Mouse (Mus musculus) thymus, adult 18-20 months (tissue): ENCODE measurements around the gene Dgkg.
A peak's percentile ranks its signal among the peaks of the same experiment; 100 is the strongest.

Source experiments
- DNase-seq, 2 experiments: peaks; one replicate each; pipeline ENCODE4 v3.0.0; 2022; ENCODE audit warnings: mixed read lengths in 2 of 2

Dgkg gene

DNA sequence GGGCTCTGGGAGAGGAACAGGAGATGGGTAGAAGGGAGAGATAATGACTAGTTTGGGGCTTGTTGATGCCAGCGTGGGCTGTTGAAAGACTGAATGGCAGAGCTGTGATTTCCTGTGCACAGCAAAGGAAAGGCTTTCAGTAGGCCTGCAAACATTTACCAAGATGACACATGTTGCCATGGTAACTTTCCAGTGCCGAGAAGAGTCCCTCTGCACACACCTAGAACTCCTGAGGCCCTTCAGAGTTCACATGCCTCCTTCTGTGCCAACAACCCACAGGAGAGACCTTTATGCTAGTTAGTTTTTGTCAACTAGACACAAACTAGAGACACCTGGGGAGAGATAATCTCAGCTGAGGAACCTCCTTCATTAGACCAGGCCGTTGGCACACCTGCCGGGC is 163.6 kb downstream of the Dgkg start:
- DNase-seq: no peak

DNA sequence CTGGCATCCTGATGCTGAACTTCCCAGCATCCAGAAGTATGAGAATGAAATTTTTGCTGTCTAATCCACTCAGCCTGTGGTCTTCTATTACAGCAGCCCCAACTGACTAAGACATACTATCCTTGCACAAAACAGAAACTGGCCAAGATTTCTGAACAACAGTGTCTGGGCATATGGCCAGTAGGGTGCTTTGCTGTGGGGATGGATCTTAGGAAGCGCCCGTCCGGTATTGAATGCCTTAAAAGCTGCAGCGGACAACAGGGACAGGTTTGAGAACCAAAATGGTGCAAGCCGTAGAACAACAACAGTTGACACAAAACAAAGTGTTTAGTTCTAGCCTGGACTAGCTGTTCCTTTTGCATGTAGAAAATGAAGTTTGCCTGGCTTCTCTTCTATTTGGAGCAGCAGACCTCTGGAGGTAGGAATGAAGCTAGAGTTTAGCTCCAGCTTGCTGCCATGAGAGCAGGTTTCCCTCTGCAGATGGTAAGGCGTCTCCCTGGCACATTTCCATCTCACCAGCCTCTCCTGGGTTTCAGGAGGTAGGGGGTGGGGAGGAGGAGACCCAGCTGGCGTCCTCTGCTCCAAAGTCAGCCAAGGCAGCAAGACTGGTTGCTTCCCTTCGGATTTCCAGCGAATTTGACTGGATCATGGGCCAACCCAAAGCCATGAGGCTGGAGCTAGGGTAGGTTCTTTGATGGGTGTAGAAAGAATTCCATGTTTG is 165.4 kb downstream of the Dgkg start:
- DNase-seq: no peak

DNA sequence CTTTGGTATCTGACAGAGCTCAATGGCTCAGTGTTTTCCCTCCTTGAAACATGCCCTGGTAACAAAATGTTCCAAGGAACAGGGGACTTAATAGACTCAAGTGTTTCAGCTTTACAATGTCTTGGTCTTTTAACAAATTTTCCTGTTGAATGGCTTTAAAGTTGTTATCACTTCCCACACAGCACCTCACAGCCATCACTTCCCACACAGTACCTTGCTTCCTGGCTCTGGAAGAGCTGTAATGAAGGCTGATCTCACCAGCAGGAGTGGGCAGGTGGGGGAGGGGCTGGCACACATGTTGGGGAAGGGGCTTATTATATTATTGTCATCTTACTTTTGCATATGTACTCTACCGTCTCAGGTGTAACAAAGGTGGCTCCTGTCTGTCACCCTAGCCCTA is 173.1 kb downstream of the Dgkg start:
- DNase-seq: no peak

DNA sequence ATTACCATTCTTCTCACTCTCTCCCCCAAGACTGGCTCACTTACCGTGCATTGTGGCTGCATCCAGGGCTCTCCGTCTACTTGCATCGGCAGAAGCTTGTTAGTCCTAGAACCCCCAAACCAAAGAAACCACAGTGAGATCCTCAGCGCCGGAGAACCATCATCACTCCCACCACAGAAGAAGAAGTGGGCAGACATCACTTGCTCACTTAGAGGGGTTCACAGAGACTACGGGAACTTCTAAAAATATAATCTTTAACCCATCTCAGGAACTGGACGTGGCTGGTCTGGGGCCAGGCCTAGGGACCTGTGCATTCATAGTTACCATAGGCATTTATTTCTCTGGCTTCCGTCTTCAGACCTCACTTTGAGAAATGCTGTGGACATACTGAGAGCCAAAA is 177.7 kb downstream of the Dgkg start:
- DNase-seq: no peak

DNA sequence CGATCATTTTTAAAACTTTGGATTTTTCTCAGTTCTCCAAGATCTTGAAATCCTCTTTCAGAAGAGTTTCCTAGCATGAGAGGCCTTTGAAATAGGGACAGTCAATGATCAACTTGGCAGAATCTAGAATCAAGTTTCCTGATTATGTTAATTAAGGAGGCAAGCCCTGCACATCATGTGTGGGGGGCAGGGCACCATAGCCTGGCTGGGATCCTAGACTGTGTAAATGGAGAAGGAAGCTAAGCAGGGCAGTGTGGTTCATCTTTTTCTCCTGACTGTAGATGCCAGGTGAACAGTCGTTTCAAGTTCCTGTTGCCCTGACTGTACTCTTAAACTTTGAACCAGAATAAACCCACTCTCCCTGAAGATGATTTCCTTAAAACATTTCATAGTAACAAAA is 185.3 kb downstream of the Dgkg start:
- no peak for DNase-seq

DNA sequence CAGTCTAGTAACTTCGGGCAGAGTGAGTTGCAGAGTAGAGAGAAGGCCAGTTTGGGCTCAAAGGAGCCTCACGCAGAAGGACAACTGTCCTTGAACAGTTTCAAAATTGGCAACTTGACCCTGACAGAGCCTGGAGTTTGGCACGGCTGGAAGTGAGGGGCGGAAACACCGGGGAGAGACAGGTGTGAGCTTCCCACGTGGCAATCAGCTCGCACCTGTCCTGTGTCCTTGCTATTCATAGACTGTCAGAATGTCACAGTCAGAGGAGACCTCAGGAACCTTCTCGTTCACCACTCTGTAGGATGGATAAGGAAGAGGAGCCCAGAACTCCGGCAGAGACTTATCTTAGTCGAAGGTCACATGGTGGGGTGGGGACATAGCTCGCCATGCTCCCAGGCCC is 187.6 kb downstream of the Dgkg start:
- DNase-seq: no peak

DNA sequence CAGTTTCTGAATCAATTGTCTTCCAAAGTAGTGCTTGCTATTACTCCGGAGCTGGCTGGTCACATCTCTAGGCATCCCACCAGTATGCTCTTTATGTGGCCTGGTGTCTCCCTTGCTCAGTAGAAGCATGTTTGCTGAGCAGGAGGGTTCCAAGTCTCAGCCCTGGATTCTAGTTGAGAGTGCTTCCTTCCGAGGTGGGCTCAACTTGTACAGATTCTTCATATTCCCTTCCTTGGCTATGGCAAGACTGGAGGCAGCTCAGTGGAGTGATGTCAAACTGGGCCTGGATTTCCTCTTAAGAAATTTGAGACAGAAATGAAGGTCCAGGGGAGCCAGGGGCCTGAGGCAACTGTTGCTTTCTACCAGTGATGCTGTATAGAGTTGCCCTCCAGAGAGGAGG is 189.9 kb downstream of the Dgkg start:
- no peak for DNase-seq

DNA sequence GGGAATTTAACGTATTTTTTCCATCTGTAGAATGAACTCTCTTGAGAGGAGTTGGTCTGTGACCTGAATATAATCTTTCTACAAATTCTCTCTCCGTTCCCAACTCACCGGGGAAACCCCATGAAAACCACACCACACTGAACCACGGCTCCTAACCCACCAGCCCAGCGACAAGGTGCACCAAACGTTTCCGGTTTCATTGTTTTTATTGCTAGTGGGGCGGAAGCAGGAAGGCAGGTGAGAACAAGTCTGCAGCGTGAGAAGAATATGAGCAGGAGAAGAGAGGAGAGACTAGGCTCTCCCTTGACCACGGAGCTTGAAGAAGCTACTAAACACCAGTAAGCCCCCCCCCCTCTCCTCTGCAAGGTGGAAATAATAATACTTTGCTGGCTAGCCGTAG is 190.6 kb downstream of the Dgkg start:
- peak; percentile 42 to 70 for DNase-seq

DNA sequence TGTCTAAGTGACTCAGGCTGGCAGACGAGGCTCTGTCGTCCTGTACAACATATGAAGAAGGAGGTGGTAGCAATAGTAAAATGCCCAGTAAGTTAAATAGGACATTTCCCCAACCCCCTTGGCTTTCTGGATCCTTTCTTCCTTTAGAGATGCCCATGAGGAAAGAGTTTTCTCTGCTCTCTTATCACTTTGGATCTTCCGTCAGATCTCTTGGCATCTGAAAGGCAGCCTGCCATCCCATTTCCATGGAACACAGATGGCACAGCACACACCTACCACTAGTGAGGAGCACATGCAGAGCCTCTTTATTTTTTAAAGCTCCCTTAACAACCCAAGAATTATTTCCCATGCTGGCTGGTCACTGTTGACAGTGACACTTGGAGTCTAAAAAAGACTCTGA is 194.8 kb downstream of the Dgkg start:
- DNase-seq: no peak

DNA sequence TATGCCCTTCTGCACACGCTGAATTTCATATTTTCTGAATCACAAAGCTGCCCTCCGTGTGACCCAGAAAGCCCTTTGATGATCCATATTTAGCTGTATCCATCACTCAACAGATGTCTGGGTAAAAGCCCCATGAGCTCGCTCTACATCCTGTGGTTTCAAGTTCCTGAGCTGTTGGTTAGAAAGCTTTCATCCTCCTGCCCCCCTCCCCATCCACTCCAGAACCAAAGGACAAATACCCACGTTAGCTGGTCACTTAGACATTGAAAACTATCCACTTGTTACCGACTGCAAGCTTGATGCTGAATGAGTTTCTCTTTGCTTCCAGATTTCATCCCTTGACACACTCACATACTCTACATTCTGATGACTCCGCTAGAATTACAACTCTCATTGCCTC is 195.3 kb downstream of the Dgkg start:
- no peak for DNase-seq

DNA sequence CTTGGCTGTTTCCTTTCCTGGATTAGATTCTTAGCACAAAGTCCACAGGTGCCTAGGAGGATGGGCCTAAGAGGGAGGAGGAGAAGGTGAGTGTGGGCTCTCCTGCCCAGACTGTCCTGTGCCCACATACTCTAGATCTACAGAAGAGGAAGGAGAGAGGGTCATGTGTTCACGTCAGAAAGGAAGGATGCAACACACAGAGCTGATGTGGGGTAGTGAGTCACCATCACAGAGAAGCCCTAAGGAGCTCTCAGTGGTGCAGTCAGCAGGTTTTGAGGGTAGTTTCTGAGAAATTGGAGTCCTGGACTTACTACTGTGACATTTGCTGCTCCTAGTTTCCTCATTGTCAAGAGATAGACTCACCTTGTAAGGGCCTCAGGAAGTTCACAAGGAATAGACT is 196.1 kb downstream of the Dgkg start:
- DNase-seq: no peak

DNA sequence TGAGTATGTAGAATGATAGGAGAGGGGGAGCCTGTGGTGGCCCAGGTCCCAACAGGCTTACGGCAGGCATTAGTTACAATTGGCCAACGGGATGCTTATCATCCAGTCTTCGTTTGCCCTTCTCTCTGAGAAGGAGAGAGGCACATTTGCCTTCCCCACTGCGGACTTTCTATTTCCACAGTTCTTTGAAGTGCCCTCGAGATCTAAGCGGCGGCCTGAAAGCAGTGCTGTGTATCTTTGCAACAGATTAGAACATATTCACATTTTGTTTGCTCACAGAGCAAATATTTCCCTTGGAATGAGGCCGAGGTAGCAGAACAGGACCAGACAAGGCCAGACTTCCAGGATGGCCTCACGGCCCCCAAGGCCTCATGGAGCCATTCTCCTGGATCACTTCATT is 204.9 kb downstream of the Dgkg start:
- DNase-seq: no peak

DNA sequence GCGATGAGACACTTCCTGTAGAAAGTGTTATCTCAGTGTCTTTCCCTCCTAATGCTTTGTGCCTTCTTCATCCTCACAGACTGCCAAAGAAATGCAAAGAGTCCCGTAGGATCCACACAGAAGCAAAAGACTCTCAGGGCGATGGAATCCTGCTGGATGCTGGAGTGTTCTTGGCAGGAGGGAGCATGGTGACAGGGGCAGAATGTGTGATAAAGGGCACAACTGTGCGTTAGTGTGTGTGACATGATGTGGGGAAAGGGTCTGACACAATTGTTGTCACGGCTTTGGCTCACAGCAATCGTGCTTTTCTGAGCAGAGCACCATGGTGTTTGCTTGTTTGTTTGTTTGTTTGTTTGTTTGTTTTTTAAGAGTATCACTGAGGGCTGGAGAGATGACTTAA is 208.9 kb downstream of the Dgkg start:
- DNase-seq: no peak

DNA sequence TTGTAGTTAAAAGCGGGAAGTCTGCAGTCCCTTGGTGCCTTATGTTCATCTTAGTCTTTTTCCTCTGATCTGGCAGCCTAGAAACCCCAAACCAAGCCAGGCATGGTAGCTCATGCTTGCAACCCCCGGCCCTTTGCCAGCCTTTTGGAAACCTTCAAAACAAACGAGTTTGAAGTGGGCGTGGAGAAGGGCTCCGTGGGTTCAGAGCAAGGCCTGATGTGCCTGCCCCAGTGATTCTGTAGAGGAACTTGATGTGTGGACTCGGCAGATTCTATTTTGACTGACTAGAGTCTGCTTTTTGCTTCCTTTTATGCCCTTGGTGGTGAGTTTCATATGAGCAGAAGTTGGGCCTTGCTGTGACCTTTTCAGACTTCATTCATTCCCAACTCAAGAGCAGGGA is 212.2 kb downstream of the Dgkg start:
- DNase-seq: no peak

DNA sequence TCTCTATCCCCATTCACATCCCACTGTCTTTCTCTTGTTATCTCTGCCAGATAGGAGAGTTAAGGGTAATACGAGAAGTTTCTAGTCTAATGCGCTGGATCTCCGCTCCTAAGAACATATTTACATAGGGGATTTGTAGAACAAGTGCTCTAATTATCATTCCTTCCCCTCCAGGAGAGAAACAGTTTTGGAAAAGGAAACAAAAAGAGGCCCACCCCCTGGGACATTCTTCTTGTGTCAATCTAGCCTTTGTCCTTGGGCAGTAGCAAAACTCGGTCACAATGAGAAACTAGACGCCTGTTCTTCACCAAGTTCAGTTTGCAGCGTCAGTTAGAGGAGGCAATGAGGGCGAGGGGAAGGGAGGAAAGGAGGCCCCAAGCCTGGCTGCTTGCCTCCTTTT is 214.8 kb downstream of the Dgkg start:
- DNase-seq: no peak

DNA sequence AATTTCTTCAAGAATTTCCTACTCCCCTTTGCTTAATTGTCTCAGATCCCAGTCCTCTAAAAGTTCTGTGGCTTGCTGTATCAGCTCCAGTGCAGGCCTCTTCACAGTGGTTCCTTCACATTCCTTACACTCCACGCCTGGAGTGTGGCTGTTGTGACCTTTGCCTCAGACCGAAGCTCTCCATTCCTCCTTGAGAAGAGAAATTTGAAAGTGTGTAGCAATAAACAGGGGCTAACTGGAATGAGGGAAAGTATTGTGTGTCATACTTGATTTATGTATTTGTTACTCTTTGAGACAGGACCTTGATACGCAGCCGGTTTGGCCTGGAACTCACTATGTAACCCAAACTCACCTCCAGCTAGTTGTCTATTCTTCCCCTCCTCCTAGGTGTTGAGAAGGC is 215.7 kb downstream of the Dgkg start:
- DNase-seq: no peak

DNA sequence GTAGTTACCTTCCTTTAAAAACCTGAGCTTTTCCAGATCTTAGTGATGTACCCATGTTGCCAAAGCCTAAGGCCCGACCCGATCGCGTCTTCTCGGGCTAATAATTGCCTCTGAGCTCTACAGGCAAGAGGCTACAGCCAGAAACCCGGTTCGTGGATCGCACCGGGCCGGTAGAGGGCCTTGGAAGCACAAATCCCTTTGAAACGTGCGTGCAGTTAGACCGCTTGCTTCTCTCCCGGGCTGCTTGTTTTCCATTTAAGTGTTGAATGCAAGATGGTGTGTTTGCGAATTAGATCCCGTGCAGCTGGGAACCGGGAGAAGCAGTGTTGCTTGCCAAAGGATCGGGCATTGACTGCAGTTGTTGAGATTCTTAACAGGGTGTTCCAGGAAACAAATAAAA is 216.8 kb downstream of the Dgkg start:
- DNase-seq: peak in 1 of 2 experiments; percentile 22

DNA sequence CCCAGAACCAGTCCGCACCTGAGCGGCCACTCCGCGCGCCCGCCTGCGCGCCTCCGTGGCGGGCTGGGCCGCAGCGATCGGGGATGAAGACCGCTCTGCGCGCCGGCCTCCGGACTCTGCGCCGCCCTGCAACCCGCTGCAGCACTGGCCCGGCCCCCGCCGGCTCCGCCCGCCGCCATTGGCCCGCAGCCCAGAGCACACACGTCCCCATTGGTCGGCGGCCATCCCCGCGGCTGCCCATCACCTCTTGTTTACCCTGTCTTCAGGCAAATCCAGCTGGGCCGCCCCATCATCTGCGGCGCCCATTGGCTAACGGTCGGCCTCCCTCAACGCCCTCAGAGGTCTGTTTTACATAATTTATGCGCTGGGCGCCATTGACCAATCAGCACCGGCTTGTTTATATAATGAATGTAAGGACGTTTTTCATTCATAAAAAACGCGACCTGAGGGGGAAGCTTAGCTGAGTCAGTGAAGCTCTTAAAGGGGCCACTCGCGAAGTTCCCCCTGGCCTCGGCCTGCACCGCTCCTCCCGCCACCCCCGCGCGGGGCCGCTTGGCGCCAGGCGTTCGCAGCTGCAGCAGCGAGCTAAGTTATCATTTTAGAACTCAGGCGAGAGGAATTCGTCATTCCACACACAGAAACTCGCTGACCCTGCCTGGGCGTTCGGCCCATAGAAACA is 217.4 kb downstream of the Dgkg start, which contains the start of gene Etv5:
Etv5 (minus strand) TSS at position 221 of the 679 bp plus-strand sequence.
- peak; percentile 99 for DNase-seq

DNA sequence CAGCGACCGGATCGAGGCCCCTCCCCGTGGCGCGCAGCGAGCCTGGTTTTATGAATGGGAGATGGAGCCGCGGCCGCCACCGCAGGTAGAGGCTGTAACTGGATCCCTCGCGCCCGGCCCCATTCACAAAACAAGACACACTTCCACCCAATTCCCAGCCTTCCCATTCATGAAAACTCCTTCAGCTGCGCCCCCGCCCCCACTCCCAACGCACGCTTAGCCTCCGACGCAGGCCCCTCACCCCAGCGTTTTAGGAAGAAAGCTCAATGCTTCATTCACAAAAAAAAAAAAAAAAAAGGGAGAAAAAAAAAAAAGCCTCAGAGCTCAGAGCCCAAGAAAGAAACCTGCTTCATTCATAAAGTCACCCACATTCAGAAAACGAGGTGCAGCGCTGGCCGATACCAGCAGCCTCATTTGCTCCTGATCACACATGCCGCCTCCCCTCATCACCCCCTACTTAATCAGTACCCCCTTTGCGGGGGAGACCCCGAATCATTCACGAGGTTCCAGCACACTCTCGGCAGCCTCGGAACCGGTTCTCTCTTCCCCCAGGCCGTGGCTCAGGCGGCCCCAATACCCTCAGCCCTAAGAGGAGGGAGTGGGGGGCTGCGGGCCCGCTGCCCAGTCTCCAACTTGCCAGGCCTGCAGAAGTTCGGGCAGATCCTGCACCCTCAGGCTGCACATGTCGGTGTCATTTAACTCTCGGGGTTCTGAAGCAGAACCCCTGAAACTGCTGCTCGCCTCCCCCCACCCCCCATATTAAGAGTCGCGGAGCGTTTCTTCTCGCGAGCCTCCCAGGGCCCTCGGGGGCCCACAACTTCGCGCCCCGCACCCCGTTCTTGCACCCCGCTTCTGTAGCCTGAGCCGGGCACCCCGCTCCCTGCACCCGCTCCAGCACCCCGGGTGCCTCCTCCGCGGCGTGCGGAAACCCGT is 218.3 kb downstream of the Dgkg start:
- DNase-seq: peak; percentile 40 to 68

DNA sequence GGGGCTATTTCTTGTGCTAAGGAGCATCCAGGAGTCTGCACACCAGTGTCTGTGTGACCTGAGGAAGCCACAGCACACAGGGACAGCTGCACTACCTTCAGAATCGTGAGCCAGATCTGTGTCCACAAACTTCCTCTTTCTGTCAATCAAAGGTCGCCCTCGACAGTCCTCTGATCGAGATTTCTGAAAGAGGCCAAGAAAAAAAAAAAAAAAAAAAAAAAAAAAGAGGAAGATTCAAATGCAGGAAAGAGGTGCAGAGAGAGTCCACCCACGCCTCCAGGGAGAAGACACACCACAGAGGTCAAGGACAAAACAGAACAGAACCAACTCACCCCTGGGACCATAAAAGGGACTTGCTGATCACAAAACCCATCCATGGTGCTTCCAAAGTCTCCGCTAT is 220.9 kb downstream of the Dgkg start:
- no peak for DNase-seq

DNA sequence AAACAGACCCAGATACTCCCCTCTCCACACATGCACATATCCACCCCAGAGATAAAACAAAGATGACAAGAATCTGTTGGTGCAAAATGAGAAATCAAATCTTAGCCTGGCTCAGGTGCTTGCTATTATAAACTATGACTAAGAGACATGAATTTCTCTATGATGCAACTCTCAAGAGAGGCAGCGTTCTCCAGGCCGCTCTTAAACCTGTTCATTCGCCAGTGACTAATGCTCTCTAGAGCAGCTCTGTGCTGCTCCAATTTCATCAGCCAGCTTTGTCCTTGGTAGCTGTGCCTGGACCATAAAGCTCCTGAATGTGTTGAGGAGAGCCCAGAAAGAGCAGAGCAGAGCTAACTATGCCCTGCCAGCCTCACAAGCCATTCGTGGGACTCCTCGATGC is 222.5 kb downstream of the Dgkg start:
- no peak for DNase-seq

DNA sequence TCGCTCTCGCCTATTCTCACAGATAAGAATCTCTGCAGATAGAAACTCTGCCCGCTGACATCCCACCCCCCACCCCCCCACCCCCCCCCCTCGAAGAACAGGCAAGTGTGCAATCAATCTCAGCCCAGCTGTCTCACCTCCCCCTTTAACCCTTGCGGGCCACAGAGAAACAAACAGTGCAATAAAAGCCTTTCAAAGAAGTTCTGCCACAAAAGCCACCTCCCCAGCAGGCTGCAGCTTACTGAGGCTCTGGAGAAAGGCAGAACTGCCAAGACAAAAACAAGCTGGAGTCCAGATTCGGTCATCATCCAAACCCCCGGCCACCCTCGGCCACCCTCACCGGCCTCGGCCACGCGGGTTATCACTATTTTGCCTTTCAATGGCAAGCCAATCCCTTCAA is 223.1 kb downstream of the Dgkg start:
- DNase-seq: no peak

DNA sequence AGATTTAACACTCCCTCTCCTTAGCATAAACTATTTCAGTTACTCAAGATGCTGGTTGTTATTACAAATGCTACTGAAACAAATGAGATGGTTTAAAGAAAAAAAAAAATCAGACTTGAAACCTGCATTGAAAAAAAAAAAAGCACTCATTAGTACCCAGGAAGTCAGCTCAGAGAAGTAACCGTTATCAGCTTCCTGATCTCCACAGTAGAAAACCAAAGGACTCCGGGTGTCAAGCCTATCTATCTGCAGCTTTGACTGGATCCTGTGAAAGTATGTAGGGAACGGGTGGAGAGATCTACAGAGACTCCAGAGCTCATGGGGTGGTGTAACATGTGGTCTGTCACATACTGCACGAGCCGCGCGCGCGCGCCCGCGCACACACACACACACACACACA is 225.2 kb downstream of the Dgkg start:
- no peak for DNase-seq

DNA sequence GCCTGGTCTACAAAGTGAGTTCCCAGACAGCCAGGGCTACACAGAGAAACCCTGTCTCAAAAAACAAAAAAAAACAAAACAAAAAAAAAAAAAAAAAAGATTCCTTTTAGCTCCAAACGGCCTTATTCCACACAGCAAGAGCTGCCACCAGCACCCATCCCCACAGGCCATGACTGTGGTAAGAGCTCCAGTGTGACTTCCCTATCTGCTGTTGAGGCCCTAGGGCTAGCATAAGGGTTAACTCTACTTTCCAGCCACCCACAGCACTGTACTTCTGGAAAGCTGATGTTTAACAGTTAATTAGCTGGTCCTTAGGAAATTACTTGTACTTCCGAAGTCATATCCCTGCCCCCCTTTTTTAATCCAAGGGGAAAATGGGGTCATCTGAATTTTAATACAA is 225.7 kb downstream of the Dgkg start:
- no peak for DNase-seq
